Mouse (Mus musculus) thymus, postnatal 0 days (tissue): ENCODE measurements at regions not wholly inside any gene's neighbourhood (a gene's known extent, or its start where the extent isn't known, plus 50 kb on each side); places are given as distances from the start of the nearest gene placed in this dataset.
A peak's percentile ranks its signal among the peaks of the same experiment; 100 is the strongest.

ENCODE experiments used
- DNase-seq: peaks from one replicate; pipeline ENCODE4 v3.0.0-alpha.2; 2015; ENCODE audit warnings: low spot score

GRCm38 (mm10) chr10:95085688-95086268, 141.1 kb upstream of the Plxnc1 start:
- no peak for DNase-seq

GRCm38 (mm10) chr10:95083341-95084148, 138.9 kb upstream of the Plxnc1 start:
- peak; percentile 61 for DNase-seq

GRCm38 (mm10) chr10:95082634-95083033, 138.0 kb upstream of the Plxnc1 start:
- DNase-seq = no peak

- no peak for DNase-seq
These were observed 135.3 kb upstream of the Plxnc1 start for GRCm38 (mm10) chr10:95079979-95080378.

- DNase-seq = peak; percentile 24
These were observed 131.8 kb upstream of the Plxnc1 start for GRCm38 (mm10) chr10:95076421-95076820.

GRCm38 (mm10) chr10:95075897-95076296, 131.3 kb upstream of the Plxnc1 start:
- DNase-seq = no peak

GRCm38 (mm10) chr10:95074959-95075590, 130.4 kb upstream of the Plxnc1 start:
- DNase-seq = no peak

GRCm38 (mm10) chr10:95074381-95074780, 129.7 kb upstream of the Plxnc1 start:
- no peak for DNase-seq

GRCm38 (mm10) chr10:95067971-95068370, 123.3 kb upstream of the Plxnc1 start:
- DNase-seq = no peak

GRCm38 (mm10) chr10:95066774-95067173, 122.1 kb upstream of the Plxnc1 start:
- DNase-seq = no peak

- DNase-seq = no peak
These were observed 115.0 kb upstream of the Plxnc1 start for GRCm38 (mm10) chr10:95059486-95060091.

GRCm38 (mm10) chr10:95059078-95059477, 114.4 kb upstream of the Plxnc1 start:
- no peak for DNase-seq

- DNase-seq = no peak
These were observed 112.5 kb upstream of the Plxnc1 start for GRCm38 (mm10) chr10:95057051-95057714.

- DNase-seq = no peak
These were observed 111.9 kb upstream of the Plxnc1 start for GRCm38 (mm10) chr10:95056541-95056940.

GRCm38 (mm10) chr10:95054869-95055268, 110.2 kb upstream of the Plxnc1 start:
- no peak for DNase-seq

- DNase-seq = no peak
These were observed 104.2 kb upstream of the Plxnc1 start for GRCm38 (mm10) chr10:95048790-95049189.

- no peak for DNase-seq
These were observed 99.3 kb upstream of the Plxnc1 start for GRCm38 (mm10) chr10:95043978-95044377.

- no peak for DNase-seq
These were observed 95.7 kb upstream of the Plxnc1 start for GRCm38 (mm10) chr10:95040258-95040895.

- no peak for DNase-seq
These were observed 91.5 kb upstream of the Plxnc1 start for GRCm38 (mm10) chr10:95036043-95036697.

- DNase-seq = no peak
These were observed 90.7 kb upstream of the Plxnc1 start for GRCm38 (mm10) chr10:95035371-95035770.
